Mouse (Mus musculus) olfactory bulb, adult 2 months (tissue): ENCODE results near the gene Crygs.
"Not testable (repeated sequence)": the region's sequence is repeated elsewhere in the genome, so short reads cannot be mapped to it uniquely, and the experiment has no call there.

Source experiments
- CTCF ChIP-seq: fragments of 200-500 bp; IDR thresholded peaks from 2 replicates; pipeline ENCODE4 v1.5.1; 2012; ENCODE audit warnings: low read depth, mild to moderate bottlenecking, low read length, moderate library complexity; ENCODE audit not compliant: insufficient read depth
- POLR2A ChIP-seq: fragments of 200-500 bp; IDR thresholded peaks from 2 replicates; pipeline ENCODE4 v1.6.1; 2012; ENCODE audit warnings: mild to moderate bottlenecking, low read depth, low read length, moderate library complexity; ENCODE audit not compliant: insufficient read depth

DNA sequence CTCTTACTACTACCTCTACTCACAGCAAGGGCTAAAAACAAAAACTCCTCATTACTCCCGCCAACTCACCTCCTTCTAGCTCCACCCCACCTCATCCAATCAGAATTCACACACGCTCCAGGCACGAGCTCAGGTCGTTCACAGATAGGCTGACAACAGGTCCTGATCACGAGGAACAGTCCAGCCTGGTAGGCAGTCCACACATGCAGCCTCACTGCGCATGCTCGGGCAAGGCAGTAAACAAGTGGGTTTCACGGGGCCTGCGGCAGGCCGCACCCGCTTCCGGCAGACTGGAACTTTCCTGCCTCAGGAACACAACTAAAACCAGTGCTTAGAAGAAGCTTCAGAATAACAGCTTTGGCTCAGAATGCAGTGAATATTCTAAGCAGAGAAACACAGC is 33.1 kb downstream of the Crygs start:
- TF ChIP-seq CTCF, POLR2A: not testable (repeated sequence)
